Mouse (Mus musculus): Measurements from ENCODE around the gene Idh2.

DNA sequence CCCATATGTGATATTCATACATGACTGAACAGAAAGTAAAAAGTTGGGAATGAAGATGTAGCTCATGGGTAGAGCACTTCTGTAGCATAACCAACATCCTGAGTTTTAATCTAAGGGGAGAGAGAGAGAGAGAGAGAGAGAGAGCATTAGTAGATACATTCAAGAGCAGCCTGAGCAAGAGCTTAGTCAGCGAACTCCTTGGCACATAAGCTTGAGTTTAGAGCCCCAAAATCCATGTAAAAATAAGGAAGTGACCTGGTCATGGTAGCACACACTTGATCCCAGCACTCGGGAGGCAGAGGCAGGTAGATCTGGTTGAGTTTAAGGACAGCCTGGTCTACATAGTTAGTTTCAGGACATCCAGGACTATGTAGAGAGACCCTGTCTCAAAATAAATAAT lies 8.5 kb upstream of the Idh2 start:
- TF ChIP-seq CTCF (IDR thresholded peaks at IDR 0.05 in 2 of 3, conservative IDR thresholded peaks at IDR 0.05 in 1 of 3; ENCODE audit: control insufficient read depth in 1 of 3, insufficient read depth in 1 of 3, low read depth in 2 of 3, low read length in 3 of 3, poor library complexity in 1 of 3, severe bottlenecking in 1 of 3) (no peak), EP300 (IDR thresholded peaks at IDR 0.05; ENCODE audit: low read depth in 1 of 2, low read length in 2 of 2) (no peak), MXI1 (IDR thresholded peaks at IDR 0.05; ENCODE audit: low read depth, low read length) (no peak), BHLHE40 (IDR thresholded peaks at IDR 0.05; ENCODE audit: borderline replicate concordance, low read depth, low read length) (no peak)
